Mouse (Mus musculus) embryonic fibroblast, embryonic 13.5 days (primary cell): ENCODE data around the gene Ptprj.

ENCODE experiments used
- CTCF ChIP-seq: IDR thresholded peaks from 2 replicates; pipeline ENCODE4 v1.5.1; 2011; ENCODE audit warnings: mild to moderate bottlenecking, control low read depth, low read length, moderate library complexity, borderline replicate concordance; ENCODE audit not compliant: insufficient read depth
- POLR2A ChIP-seq: IDR thresholded peaks from 2 replicates; pipeline ENCODE4 v1.6.1; 2011; ENCODE audit warnings: low read depth, mild to moderate bottlenecking, control low read depth, low read length, moderate library complexity

GRCm38 (mm10) chr2:90570871-90571270 is 9.6 kb downstream of the Ptprj start:
- TF ChIP-seq CTCF (no peak), POLR2A (no peak)
